Comparison of ENCODE assay signal across 1 mouse cellular context in genomic region chr1:157049886-157050285, GRCm38 (mm10).
TF ChIP-seq lines count a peak whose summit lies in the region.

No protein-coding gene starts in this region.

TF ChIP-seq in CH12.LX, 34 proteins besides CTCF, POLR2A, EP300 and RAD21:
- TF ChIP-seq KAT2A (IDR thresholded peaks at IDR 0.05; ENCODE audit: insufficient replicate concordance, low read length), result no peak
- no peak for TF ChIP-seq MAZ (IDR thresholded peaks at IDR 0.05; ENCODE audit: low read depth, low read length)
- no peak for TF ChIP-seq CHD2 (IDR thresholded peaks at IDR 0.05; ENCODE audit: low read length)
- no peak for TF ChIP-seq TBP (conservative IDR thresholded peaks at IDR 0.05; ENCODE audit: low read depth, low read length)
- no peak for TF ChIP-seq MAFK (IDR thresholded peaks at IDR 0.05; ENCODE audit: insufficient replicate concordance, low read length)
- no peak for TF ChIP-seq CHD1 (IDR thresholded peaks at IDR 0.05; ENCODE audit: low read depth, low read length)
- no peak for TF ChIP-seq SMC3 (IDR thresholded peaks at IDR 0.05; ENCODE audit: low read depth, low read length)
- no peak for TF ChIP-seq POLR2AphosphoS2 (IDR thresholded peaks at IDR 0.05; ENCODE audit: low read depth, low read length)
- TF ChIP-seq JUN (IDR thresholded peaks at IDR 0.05; ENCODE audit: insufficient read depth, low read depth, low read length), result no peak
- no peak for TF ChIP-seq IRF4 (IDR thresholded peaks at IDR 0.05; ENCODE audit: low read depth, low read length)
- TF ChIP-seq ZKSCAN1 (IDR thresholded peaks at IDR 0.05; ENCODE audit: borderline replicate concordance, low read depth, low read length), result no peak
- no peak for TF ChIP-seq USF2 (conservative IDR thresholded peaks at IDR 0.05; ENCODE audit: low read depth, low read length)
- TF ChIP-seq USF1 (IDR thresholded peaks at IDR 0.05; ENCODE audit: low read depth, low read length), result no peak
- no peak for TF ChIP-seq NELFE (IDR thresholded peaks at IDR 0.05; ENCODE audit: low read depth, low read length)
- TF ChIP-seq UBTF (IDR thresholded peaks at IDR 0.05; ENCODE audit: low read depth, low read length), result no peak
- no peak for TF ChIP-seq E2F4 (IDR thresholded peaks at IDR 0.05; ENCODE audit: insufficient replicate concordance, low read depth, low read length)
- no peak for TF ChIP-seq JUND (conservative IDR thresholded peaks at IDR 0.05; ENCODE audit: low read depth, low read length)
